10 mouse cellular contexts compared by ENCODE assay signal in the genomic region with DNA sequence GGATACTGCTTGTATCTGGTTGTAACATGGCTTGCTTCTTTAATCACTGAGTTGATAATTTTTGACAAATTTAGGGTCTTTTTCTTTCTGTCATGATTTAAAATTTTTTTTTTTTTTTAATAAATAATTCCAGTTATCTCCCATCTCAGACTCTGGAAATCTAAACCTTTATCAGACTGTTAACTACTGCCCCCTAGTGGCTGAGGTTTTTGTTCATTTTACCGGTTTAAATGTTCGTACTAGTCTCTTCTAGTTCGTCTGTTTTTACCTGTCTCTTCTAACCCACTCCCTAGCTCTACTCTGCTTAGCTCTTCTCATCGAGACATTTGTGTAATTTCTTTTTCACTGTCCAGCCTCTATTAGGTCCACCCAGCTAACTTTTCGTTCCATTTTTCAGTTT.
DNase-seq lines count a peak whose midpoint lies in the region; ATAC-seq and TF ChIP-seq lines count a peak whose summit lies in the region.
"Had no signal": no experiment of that assay in that cellular context is flagged by ENCODE, and none has a peak within 500 bp of the region (broad histone marks: within the 10 kb centered on the region; RNA-seq: fewer than 3 reads in every experiment).

No protein-coding gene starts in this region.

- H3K36me3 ChIP-seq in embryonic facial prominence, embryonic 11.5 days (replicated peaks; ENCODE audit: control insufficient read depth, insufficient read depth, low read depth, low read length), result no peaks in the 10 kb centered on the region
- H3K36me3 ChIP-seq in embryonic facial prominence, embryonic 10.5 days (replicated peaks), result no peaks in the 10 kb centered on the region
- H3K36me3 ChIP-seq in limb, embryonic 11.5 days (ENCODE audit: control insufficient read depth, insufficient read depth, low read length), result no peaks in the 10 kb centered on the region
- no peaks in the 10 kb centered on the region for H3K36me3 ChIP-seq in limb, embryonic 10.5 days
- H3K36me3 ChIP-seq in limb, embryonic 14.5 days (ENCODE audit: control insufficient read depth, insufficient read depth, low read length), result no peaks in the 10 kb centered on the region
- H3K36me3 ChIP-seq: liver, embryonic 13.5 days had no signal

- H3K4me2 ChIP-seq in embryonic facial prominence, embryonic 11.5 days (ENCODE audit: low read depth, low read length), result no peak overlapping the region
- no peak overlapping the region for H3K4me2 ChIP-seq in limb, embryonic 11.5 days (ENCODE audit: low read depth, severe bottlenecking)
- H3K4me2 ChIP-seq in limb, embryonic 14.5 days (replicated peaks; ENCODE audit: low read depth, low read length, severe bottlenecking), result no peak overlapping the region
- H3K4me2 ChIP-seq: liver, embryonic 13.5 days had no signal

- H3K9me3 ChIP-seq in embryonic facial prominence, embryonic 11.5 days (replicated peaks; ENCODE audit: control insufficient read depth, low read length), result no peaks in the 10 kb centered on the region
- no peaks in the 10 kb centered on the region for H3K9me3 ChIP-seq in embryonic facial prominence, embryonic 10.5 days
- H3K9me3 ChIP-seq in limb, embryonic 11.5 days (ENCODE audit: control insufficient read depth, low read length), result no peaks in the 10 kb centered on the region
- no peaks in the 10 kb centered on the region for H3K9me3 ChIP-seq in limb, embryonic 10.5 days (replicated peaks)
- H3K9me3 ChIP-seq in limb, embryonic 14.5 days (ENCODE audit: control insufficient read depth, low read length), result no peaks in the 10 kb centered on the region
- H3K9me3 ChIP-seq: liver, embryonic 13.5 days had no signal

- no peak for TF ChIP-seq POLR2A in limb, embryonic 14.5 days (IDR thresholded peaks at IDR 0.05; ENCODE audit: borderline replicate concordance, extremely low read depth, insufficient read depth, insufficient read length)

- no peak overlapping the region for H3K9ac ChIP-seq in embryonic facial prominence, embryonic 11.5 days (replicated peaks; ENCODE audit: low read length)
- H3K9ac ChIP-seq in limb, embryonic 11.5 days (ENCODE audit: low read length), result no peak overlapping the region
- H3K9ac ChIP-seq in limb, embryonic 14.5 days (ENCODE audit: low read depth, low read length, severe bottlenecking), result no peak overlapping the region
- H3K9ac ChIP-seq: liver, embryonic 13.5 days had no signal

- DNase-seq in embryonic facial prominence, embryonic 11.5 days (ENCODE audit: low spot score), result peak; percentile 85
- no peak for DNase-seq in embryonic facial prominence, embryonic 10.5 days (ENCODE audit: low spot score)
- DNase-seq in limb, embryonic 11.5 days (ENCODE audit: low spot score), result peak; percentile 35
- no peak for DNase-seq in limb, embryonic 10.5 days (ENCODE audit: low spot score)
- peak; percentile 6 for DNase-seq in MN1 (ENCODE audit: low spot score)
- DNase-seq in limb, embryonic 14.5 days (ENCODE audit: low spot score), result peak; percentile 85
- DNase-seq in right cerebral cortex, postnatal 25 days, result no peak
- DNase-seq in thymus, adult 18-20 months, result no peak
- DNase-seq: liver, embryonic 13.5 days; thymus, postnatal 25 days had no signal

- WGBS in embryonic facial prominence, embryonic 11.5 days, result 34% methylated on average over 5 of the region's 5 CpGs
- WGBS in embryonic facial prominence, embryonic 10.5 days, result 33% methylated on average over 5 of the region's 5 CpGs
- WGBS in limb, embryonic 11.5 days, result 36% methylated on average over 5 of the region's 5 CpGs
- WGBS in limb, embryonic 10.5 days, result 40% methylated on average over 5 of the region's 5 CpGs
- WGBS in limb, embryonic 14.5 days, result 30% methylated on average over 5 of the region's 5 CpGs

- H3K4me3 ChIP-seq in embryonic facial prominence, embryonic 11.5 days (ENCODE audit: low read depth, low read length), result no peak overlapping the region
- H3K4me3 ChIP-seq in embryonic facial prominence, embryonic 10.5 days, result no peak overlapping the region
- no peak overlapping the region for H3K4me3 ChIP-seq in limb, embryonic 11.5 days (ENCODE audit: low read depth, low read length)
- no peak overlapping the region for H3K4me3 ChIP-seq in limb, embryonic 10.5 days
- H3K4me3 ChIP-seq in limb, embryonic 14.5 days (replicated peaks; ENCODE audit: low read length), result no peak overlapping the region
- H3K4me3 ChIP-seq: liver, embryonic 13.5 days had no signal

- ATAC-seq in embryonic facial prominence, embryonic 11.5 days (replicated peaks; ENCODE audit: insufficient number of reproducible peaks, low FRiP score, low TSS enrichment, low read depth), result no peak
- no peak for ATAC-seq in limb, embryonic 11.5 days (ENCODE audit: insufficient number of reproducible peaks, low FRiP score, low TSS enrichment, low read depth)
- no peak for ATAC-seq in limb, embryonic 14.5 days (ENCODE audit: low FRiP score, low read depth)

- H3K4me1 ChIP-seq in embryonic facial prominence, embryonic 11.5 days (ENCODE audit: control insufficient read depth, insufficient read depth, low read length), result no peaks in the 10 kb centered on the region
- H3K4me1 ChIP-seq in embryonic facial prominence, embryonic 10.5 days, result peaks cover 13% of the 10 kb centered on the region
- no peaks in the 10 kb centered on the region for H3K4me1 ChIP-seq in limb, embryonic 11.5 days (ENCODE audit: control insufficient read depth, insufficient read depth, low read length)
- H3K4me1 ChIP-seq in limb, embryonic 10.5 days, result peaks cover 7% of the 10 kb centered on the region; the same call in 1 of the 2 replicates
- H3K4me1 ChIP-seq in limb, embryonic 14.5 days (ENCODE audit: control insufficient read depth, insufficient read depth, low read length), result no peaks in the 10 kb centered on the region
- H3K4me1 ChIP-seq: liver, embryonic 13.5 days had no signal

- H3K27ac ChIP-seq in embryonic facial prominence, embryonic 11.5 days (replicated peaks; ENCODE audit: low read depth, low read length), result no peak overlapping the region
- H3K27ac ChIP-seq in embryonic facial prominence, embryonic 10.5 days (replicated peaks), result no peak overlapping the region
- H3K27ac ChIP-seq in limb, embryonic 11.5 days (replicated peaks; ENCODE audit: low read depth, low read length), result no peak overlapping the region
- H3K27ac ChIP-seq in limb, embryonic 10.5 days, result no peak overlapping the region
- no peak overlapping the region for H3K27ac ChIP-seq in limb, embryonic 14.5 days (replicated peaks; ENCODE audit: low read depth, low read length)
- H3K27ac ChIP-seq: liver, embryonic 13.5 days had no signal

- no peaks in the 10 kb centered on the region for H3K27me3 ChIP-seq in embryonic facial prominence, embryonic 11.5 days (ENCODE audit: control insufficient read depth, insufficient read depth, low read length)
- H3K27me3 ChIP-seq in embryonic facial prominence, embryonic 10.5 days (replicated peaks; ENCODE audit: low read depth, poor library complexity, severe bottlenecking), result no peaks in the 10 kb centered on the region
- no peaks in the 10 kb centered on the region for H3K27me3 ChIP-seq in limb, embryonic 11.5 days (ENCODE audit: control insufficient read depth, insufficient read depth, low read length)
- no peaks in the 10 kb centered on the region for H3K27me3 ChIP-seq in limb, embryonic 10.5 days (ENCODE audit: low read depth, poor library complexity, severe bottlenecking)
- H3K27me3 ChIP-seq in limb, embryonic 14.5 days (ENCODE audit: control insufficient read depth, insufficient read depth, low read length), result no peaks in the 10 kb centered on the region
- H3K27me3 ChIP-seq: liver, embryonic 13.5 days had no signal

Comparison
In these comparisons a context has a peak if more than half of its experiments do, and no peak if none do; other contexts are left out.
1. DNase-seq: peak in embryonic facial prominence, embryonic 11.5 days (single experiment), limb, embryonic 11.5 days (single experiment), MN1 (single experiment) and limb, embryonic 14.5 days (single experiment); none in embryonic facial prominence, embryonic 10.5 days (single experiment), limb, embryonic 10.5 days (single experiment), right cerebral cortex, postnatal 25 days (single experiment) and thymus, adult 18-20 months (0 of 2).